Mouse (Mus musculus): ENCODE data around the gene Rassf2. TPM values are rescaled to one million over a fixed set of nuclear protein-coding genes. Genes with fewer than 3 reads are reported as not detected.

The Rassf2 gene
- 48.4 and 87.2 TPM in 2 replicates for polyA plus RNA-seq (2012; rRNA removed; ENCODE audit: low replicate concordance)

GRCm38 (mm10) chr2:132029646-132030417 lies at the start of gene Rassf2:
Gene Rassf2, minus strand, starts transcription at chr2:132030258.

GRCm38 (mm10) chr2:131950598-131951095 lies 79.4 kb downstream of the Rassf2 start, which contains the start of gene Prnd:
Gene Prnd, plus strand, starts transcription at chr2:131950861.

Other genes starting within 250 kb of the Rassf2 start
- gene Erv3, start 170.5 kb downstream of the Rassf2 start, polyA plus RNA-seq (2012; rRNA removed; ENCODE audit: low replicate concordance), result 0.08 and 0.14 TPM in 2 replicates
- gene Prnp, start 120.3 kb downstream of the Rassf2 start, polyA plus RNA-seq (2012; rRNA removed; ENCODE audit: low replicate concordance), result 106 and 159 TPM in 2 replicates
- not detected in 2 replicates for gene Prn, start 120.3 kb downstream of the Rassf2 start, polyA plus RNA-seq (2012; rRNA removed; ENCODE audit: low replicate concordance)
- 6.2 and 9.5 TPM in 2 replicates for gene Prnd, start 79.4 kb downstream of the Rassf2 start, polyA plus RNA-seq (2012; rRNA removed; ENCODE audit: low replicate concordance)
- gene Slc23a2, start 114.8 kb upstream of the Rassf2 start, polyA plus RNA-seq (2012; rRNA removed; ENCODE audit: low replicate concordance), result 22.0 and 29.4 TPM in 2 replicates
- 42.3 and 124 TPM in 2 replicates for gene Tmem230, start 217.5 kb upstream of the Rassf2 start, polyA plus RNA-seq (2012; rRNA removed; ENCODE audit: low replicate concordance)
- gene Pcna, start 223.1 kb upstream of the Rassf2 start, polyA plus RNA-seq (2012; rRNA removed; ENCODE audit: low replicate concordance), result 44.2 and 57.0 TPM in 2 replicates
- 38.6 and 44.4 TPM in 2 replicates for gene Cds2, start 232.9 kb upstream of the Rassf2 start, polyA plus RNA-seq (2012; rRNA removed; ENCODE audit: low replicate concordance)

Measured in mammary gland, adult 2 months (tissue).